Mouse (Mus musculus): ENCODE measurements at regions not wholly inside any gene's neighbourhood (a gene's known extent, or its start where the extent isn't known, plus 50 kb on each side); places are given as distances from the start of the nearest gene placed in this dataset.
"Not testable (repeated sequence)": the region's sequence is repeated elsewhere in the genome, so short reads cannot be mapped to it uniquely, and the experiment has no call there.

DNA sequence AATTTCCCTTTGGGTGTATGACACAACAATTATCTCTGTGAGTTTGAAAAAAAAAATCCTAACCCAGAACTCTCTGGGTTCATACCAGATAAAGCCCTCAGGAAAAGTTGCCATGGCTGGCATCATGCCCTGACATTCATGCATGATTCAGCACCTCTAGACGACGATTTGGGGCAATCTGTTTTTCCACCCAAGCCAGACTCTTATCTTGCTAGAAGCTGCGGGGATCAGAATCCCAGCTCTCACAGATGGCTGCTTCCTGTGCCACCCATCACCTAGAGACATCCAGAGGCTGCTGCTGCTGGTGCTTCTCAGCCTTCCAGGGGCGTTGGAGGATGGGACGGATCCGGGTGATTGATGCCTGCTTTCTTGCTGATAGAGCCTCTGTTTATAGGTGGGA is 209.2 kb downstream of the Cd47 start:
- peak; percentile 28 for DNase-seq (ENCODE audit: low spot score)

DNA sequence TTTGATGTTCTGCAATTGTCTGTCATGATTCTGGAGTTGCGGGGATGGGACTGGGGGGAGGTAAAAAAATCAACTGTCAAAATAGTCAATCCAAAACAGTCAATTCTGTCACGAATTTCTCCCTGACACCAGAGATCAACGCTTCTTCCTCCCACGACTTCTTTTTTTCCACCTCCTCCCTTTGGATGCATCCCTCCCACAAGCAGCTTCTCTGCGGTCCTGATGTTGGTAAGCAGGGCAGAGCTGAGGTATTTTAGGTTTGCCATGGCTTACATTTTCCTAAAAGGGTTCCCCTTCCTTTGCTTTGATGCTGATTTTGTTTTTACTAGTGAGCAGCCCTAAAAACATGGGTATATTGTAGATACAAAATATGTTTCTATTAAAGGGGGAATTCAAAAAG is 209.7 kb downstream of the Cd47 start:
- no peak for DNase-seq (ENCODE audit: low spot score)

DNA sequence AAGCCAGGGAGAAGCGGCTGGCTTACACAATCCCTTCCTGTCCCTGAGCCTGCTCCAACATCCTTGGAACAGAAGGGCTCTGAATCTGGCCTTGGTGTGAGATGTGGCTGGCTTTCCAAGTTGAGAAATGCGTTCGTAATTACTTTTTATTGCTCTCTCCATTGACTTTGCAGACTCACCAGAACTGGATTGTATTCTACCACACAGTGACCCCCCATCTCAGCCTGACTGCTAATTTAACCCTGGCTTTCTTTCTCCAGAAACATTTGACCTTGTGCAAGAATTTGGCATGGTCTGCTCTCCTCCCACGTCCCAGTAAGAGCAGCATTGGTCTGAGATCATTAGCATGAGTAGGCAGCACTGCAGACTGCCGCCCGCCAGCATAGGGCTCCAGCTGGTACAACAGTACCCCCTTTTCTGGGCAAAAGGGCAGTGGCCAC is 210.2 kb downstream of the Cd47 start:
- DNase-seq (ENCODE audit: low spot score) = peak; percentile 26

DNA sequence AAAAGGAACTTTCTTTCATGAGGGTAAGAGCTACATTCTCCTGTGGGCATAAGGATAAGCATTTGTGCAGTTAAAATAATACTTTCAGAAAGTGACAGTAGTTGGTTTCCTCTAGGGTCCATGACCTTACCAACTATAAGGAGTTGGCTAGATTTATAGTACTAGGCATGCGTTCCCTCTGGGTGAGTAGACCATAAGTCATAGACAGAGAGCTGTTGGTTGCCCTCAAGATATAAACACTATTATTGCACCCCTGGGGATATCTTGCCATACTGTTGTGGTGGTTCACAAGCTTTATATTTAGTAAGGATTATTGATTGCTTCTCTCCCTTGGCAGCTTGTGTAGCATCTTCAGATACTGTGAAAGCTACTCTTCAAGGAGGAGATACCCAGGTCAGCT is 223.6 kb downstream of the Cd47 start:
- no peak for DNase-seq (ENCODE audit: low spot score)

DNA sequence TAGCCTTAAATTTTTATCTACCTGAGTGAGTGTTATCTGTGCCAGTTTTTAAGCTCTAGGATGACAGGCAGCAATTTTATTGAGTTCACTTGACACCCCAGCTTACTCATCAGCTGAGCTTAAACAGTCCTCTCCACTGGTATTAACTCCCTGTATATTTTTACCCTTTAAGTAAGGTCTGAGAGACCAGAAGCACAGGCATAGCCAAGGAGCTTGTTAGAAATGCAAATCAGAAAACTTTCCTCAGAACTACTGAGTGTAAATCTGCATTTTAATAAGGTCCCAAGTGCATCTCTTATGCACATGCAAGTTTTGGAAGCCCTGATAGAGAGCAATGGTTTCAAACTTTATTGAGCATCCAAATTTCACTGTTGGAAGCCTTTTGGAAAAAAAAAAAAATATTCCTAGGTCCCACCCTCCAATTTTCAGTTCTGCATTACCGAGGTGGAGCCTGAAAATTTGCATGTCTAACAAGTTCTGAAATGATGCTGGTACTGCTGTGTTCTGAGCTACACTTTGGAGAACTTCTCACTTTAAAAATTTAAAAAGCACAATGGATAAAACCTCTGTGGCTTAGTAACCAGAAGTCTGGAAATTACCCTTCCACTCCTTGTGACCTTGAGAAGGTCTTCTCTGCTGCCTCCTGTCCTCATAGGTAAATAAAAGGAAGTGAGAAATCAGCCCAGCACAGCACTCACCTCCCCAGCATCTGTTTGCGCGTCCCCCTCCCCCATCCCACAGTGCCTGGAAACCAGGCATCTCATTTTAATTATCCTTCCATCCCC is 226.0 kb downstream of the Cd47 start:
- DNase-seq (ENCODE audit: low spot score) = no peak

DNA sequence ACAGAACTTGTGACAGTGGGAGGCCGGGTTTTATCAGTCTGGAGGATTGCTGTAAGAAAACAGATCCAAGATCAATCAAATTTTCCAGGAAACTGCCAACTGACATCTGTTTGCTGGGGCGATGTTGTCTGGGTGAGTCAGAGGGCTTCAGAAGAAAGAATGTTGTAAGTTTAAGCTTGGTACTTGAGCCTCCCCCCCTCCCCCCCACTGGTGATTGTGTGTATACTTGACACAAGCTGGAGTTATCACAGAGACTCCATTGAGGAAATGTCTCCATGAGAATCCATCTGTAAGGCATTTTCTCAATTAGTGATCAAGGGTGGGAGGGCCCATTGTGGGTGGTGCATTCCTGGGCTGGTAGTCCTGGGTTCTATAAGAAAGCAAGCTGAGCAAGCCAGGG is 226.9 kb downstream of the Cd47 start:
- no peak for DNase-seq (ENCODE audit: low spot score)

DNA sequence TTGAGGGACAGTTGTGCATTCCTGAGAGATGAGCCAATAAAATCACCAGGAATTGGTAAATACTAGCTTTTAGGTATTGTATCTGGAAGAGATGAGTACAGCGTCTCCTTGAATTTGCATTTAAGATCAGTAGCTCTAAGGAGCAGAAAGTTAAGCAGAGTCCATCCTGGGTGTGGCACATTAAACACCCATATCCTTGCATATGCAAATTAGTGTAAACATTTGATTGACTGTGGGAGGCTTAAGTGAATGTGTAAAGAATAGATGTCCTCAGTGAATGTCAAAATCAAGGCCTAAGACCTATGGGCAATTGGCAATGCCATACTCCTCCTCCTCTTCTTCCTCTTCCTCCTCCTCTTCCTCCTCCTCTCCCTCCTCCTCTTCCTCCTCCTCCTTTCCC is 229.4 kb downstream of the Cd47 start:
- no peak for DNase-seq (ENCODE audit: low spot score)

DNA sequence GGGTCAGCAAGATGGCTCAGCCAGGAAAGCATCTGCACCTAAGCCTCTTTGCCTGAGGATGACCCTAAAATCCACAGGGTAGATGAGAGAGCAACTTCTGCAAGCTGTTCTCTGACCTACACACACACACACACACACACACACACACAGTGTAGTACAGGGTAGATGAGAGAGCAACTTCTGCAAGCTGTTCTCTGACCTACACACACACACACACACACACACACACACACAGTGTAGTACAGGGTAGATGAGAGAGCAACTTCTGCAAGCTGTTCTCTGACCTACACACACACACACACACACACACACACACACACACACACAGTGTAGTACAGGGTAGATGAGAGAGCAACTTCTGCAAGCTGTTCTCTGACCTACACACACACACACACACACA is 230.0 kb downstream of the Cd47 start:
- DNase-seq (ENCODE audit: low spot score) = not testable (repeated sequence)

DNA sequence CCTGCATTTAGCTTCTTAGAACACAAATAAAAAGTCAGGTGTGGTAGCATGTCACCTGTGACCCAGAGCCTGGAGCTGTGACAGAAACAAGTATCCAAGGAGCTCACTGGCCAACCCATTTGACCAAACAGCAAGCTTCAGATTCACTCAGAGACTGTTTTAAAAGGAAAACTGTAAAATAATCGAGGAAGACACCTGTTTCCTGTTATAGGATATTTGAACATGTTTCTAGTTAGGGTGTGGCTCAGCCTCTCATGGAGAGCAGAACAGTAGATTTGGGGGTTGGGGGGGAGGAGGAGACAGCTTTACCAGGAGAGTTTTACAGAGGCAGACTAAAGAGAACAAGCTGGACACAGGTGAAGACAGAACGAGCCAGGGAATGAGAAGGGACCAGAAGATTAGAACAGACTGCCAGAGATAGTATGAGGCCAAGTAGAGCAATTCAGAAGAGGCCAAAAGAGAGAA is 230.6 kb downstream of the Cd47 start:
- DNase-seq (ENCODE audit: low spot score) = peak; percentile 12

DNA sequence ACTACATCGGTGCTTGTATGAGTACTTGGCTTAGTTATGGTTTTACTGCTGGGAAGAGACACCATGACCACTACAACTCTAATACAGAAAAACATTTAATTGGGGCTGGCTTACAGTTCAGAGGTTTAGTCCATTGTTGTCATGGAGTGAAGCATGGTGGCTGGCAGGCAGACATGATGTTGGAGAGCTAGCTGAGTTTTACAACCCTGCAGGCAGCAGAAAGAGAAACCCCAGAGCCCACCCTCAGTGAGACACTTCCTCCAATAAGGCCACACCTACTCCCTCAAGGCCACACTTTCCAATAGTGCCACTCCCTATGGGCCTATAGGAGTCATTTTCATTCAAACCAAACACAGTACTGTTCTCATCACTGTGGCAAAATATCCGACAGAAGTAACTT is 232.5 kb downstream of the Cd47 start:
- no peak for DNase-seq (ENCODE audit: low spot score)

DNA sequence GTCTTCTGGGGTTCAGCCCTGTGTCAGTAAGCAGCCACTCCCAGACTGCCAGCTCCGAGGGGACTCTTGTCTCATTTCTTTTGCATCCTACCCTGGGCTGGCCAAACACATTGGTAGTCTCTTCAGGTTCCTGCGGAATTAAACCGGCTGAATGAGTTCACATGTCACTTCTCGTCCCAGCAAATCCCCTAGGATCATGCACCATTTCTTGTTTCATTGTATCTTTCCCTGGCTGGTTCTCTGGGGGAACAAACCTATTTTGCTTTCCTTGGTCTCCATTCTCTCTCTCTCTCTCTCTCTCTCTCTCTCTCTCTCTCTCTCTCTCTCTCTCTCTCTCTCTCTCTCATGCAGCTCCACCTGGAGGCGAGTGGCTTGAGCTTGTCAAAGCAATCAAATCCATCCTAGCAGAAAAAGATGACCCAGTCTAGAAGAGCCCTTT is 236.0 kb downstream of the Cd47 start:
- DNase-seq (ENCODE audit: low spot score) = no peak

DNA sequence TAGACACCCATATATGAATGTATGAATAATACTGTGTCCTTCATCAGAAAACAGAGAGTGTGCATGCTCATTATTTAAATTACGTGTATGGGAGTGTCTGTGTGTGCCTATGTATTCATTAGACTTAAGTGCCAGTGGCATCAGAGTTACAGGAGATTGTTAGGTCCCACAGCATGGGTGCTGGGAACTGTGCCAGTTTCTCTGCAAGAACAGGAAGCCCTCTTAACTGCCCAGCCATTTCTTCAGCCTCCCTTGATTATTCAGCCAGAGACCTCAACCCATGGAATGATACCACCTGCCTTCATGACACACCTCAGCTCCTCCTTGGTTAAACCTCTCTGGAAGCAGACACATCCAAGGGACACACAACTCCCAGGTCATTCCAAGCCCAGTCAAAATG is 243.8 kb downstream of the Cd47 start:
- no peak for DNase-seq (ENCODE audit: low spot score)

DNA sequence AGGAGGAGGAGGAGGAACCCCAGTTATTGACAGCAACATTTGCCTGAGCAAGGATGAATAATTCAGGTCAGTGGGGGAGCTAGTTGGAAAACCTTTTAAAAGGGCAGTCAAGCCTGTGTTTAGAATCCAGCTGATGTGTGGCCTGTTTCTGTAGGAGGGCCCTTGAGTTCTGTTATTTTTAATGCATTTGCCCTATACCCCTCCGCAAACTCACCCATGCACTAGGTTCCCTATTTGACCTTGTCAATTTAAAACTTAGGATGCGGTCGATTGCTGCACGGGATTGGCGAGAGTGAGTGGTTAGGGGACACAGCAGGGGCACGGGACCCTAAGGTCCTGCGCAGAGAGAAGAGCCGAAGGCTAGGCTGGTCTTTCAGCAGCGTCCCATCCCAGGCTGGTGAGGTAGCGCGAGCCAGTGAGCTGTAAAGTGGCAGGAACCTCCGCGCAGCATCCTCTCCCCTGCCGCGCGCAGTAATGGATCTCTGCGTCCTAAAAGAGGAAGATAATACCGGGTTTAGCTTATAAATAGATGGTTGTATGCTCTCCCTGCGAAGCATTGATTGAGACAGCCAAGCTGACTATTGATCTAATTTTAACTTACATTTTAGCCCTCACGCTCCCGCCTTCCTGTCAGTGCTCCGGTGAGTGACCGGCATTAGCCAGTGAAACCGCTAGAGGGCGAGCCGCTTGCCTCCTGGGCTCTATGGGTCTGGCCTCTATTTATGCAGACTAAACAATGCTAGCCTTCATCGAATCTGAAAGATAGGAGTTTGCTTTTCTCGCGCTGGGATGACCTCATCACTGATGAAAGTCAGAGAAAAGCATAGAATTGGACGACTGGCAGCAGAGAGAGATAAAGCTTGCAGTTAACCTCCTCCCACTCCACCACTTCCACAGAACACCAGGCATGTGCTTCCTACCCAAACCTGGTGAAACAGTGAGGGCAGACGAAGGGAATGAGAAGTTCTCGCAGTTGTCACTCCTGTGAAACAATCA is 245.5 kb downstream of the Cd47 start:
- peak; percentile 75 for DNase-seq (ENCODE audit: low spot score)

DNA sequence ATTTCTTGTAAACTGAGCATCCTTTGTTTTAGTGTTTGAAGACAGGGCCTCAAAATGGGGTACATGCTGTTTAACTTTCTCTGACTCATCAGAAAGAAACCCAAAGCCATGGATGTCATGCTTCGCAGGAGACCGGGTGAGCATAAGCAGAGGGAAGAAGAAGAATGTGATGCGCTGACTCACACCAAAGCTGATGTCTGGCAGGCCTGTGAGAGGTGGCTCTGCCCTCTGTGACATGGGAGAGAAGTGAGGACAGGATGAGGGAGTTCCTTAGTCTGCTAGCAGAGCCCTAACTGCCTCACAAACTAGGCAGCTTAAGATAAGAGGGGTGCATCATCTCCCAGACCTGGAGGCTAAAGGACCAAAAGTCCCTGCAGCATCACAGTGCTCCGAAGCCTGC is 263.2 kb downstream of the Cd47 start:
- DNase-seq (ENCODE audit: low spot score) = no peak

DNA sequence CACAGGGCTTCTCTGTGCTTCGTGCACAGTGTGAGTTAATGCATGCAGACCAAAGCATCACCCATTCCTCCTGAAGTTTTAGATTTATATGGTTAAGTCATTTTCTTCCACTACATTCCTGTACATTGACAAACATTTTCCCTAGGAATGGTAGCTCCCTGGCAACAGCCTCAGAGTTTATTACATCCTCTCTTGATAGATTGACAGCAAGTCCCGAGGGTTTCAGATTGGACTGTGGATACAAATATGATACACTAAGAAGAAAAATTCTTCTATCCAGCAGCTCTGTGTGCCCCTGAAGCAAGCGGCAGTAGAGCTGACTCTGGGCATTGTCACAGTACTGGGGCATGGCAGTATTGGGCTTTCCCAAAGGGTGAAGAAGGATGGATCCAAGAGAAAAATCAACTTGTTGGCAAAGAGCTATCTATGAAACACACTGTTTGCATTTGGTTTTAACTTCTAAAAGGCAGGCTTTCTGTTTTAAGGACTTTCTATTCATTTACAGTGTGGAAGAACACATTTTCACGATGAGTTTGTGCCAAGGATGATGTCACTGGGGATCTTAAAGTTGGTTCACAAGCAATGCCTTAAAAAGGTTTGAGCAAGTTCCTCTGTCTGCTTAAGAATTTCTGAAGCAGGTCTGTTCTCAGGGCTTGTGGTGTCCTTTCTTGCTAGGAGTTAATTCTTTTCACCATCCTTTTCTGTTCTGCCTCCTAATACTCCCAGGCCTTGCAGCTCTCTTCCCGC is 265.2 kb downstream of the Cd47 start:
- DNase-seq (ENCODE audit: low spot score) = no peak

DNA sequence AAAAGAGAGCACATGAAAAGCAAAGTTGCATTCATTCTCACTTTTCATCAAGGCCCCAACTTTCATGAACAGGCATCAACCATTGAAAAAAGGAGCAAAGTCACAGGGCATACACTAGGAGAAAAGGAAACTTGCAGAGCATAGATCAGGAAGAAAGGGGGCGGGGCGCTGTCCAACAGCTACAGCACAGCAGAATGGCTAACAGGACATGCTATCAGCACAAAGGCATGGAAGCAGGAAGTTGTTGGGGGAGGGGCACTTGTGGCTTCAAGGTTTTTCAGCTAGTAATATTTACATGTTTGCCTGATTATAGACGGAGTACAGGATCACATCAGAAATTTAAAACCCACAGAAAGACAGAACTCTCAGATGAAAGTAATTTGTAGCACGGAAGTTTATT is 268.7 kb downstream of the Cd47 start:
- DNase-seq (ENCODE audit: low spot score) = peak; percentile 58

DNA sequence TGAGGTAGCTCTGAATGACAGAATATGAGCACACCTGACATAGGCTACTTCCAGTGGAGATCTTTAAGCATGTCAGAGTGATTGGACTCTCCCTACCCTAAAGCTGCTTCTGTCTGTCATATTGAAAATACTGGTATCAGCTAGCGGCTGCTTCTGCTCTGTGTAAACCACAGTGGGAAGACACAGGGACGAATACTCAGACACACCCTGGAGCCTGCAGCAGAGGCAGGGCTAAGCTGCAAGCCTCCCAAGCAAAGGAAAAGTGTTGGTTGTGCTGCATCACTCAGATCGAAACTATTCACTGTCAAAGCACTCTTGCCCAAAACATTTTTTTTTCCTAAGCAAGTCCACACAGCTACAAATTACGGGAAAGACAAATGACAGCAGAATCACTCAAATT is 270.4 kb downstream of the Cd47 start:
- no peak for DNase-seq (ENCODE audit: low spot score)

DNA sequence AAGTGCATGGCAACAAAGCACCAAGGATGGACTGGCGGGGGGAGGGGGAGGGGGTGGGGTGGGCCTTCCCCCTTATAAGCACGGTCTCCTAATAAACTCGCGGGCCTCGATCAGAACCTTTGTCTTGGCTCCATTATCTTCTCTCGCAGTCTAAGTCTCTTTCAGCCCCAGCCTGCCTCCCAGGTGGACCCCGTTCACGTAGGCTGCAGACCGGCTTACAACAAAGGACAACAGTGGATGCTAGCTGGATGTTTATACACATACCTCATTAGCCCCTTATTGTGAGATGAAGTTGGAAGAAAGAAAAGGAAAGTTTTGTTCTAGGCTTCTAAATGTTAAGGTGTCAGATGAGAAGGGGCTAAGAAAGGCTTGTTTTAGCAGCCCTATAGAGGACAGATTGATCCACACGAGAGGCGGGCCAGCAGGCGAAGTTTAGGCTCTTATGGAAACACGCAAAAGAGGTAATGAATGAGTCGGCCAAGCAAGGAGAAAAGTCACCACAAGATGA is 272.6 kb downstream of the Cd47 start:
- DNase-seq (ENCODE audit: low spot score) = no peak

DNA sequence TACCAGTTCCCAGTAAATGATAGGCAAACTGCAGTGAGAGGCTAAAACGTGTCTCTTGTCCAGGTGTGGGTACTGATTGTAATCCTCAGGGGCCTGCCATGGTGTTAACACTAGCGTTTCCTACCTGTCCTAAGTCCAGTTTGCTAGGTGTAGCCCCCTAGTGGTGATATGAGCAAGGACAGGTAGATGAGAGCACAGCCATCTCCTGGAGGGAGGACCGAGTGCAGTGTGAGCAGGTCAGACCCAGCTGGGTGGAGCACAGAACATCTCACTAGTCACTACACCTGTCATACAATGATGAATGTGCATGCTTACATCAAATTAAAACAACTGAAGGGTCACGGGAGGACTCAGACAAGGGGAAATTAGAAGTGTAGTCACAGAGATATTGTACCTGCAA is 273.6 kb downstream of the Cd47 start:
- DNase-seq (ENCODE audit: low spot score) = no peak

DNA sequence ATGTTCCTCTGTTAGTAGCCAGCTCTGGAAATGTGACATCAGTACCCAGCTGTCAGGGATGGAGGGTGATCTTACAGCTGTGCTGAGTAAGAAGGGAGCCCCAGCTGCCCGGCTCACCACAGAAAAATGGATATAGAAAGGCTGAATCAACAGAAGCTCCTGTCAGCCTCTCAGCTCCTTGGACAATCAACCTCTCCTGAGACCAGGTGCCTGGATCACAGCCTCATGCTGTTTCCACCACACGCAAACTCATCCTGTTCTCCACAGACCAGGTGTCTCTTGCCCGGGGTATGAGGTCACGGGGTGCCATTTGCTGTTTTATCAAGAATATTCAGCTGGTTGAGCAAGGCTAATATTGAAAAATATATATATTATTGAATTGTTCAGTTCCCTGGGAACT is 275.3 kb downstream of the Cd47 start:
- no peak for DNase-seq (ENCODE audit: low spot score)

DNA sequence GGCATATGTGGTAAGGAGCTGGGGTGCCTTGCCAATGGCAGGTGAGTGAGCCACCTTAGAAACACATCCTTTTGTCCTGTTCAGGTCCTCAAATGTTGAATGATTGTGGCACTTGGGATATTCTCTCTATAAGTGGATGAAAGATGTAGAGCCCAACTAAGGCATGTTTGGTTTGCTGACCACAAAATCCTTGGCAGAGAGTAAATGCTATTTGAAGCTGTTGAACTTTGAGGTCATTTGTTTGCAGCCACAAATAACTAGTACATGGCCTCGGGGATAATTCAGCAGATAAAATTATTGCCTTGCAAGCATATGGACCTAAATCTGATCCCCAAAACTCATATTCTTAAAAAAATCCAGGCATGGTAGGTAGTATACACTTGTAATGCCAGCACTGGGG is 281.2 kb downstream of the Cd47 start:
- no peak for DNase-seq (ENCODE audit: low spot score)

DNA sequence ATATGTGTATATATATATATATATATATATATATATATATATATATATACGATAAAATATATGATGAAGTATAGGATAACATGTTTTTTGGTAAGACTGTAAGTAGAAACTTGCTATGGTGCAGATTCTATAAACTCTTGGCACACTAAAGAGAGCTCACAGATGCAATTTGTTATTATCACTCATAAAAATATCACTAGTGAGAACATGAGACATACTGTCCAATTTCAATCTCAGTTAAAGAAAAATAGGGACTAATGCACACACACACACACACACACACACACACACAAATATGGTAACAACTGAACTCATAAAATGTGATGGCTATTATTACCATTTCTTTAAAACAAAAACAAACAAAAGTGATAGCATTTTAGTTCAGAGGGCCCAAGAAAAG is 292.0 kb downstream of the Cd47 start:
- no peak for DNase-seq (ENCODE audit: low spot score)
